Mouse (Mus musculus) layer of hippocampus, postnatal 10 days (tissue): ENCODE results near the gene Snupn. TPM values are rescaled to one million over a fixed set of nuclear protein-coding genes. Genes with fewer than 3 reads are reported as not detected.
"Not testable (repeated sequence)": the region's sequence is repeated elsewhere in the genome, so short reads cannot be mapped to it uniquely, and the experiment has no call there.

Source experiments
- DNase-seq, 2 experiments: peaks; one replicate each; pipeline ENCODE4 v3.0.0; 2021; ENCODE audit warnings: low spot score in 2 of 2
- long read RNA-seq: library from polyadenylated mRNA; stranded (forward); transcript quantifications from one replicate; pipeline ENCODE4 v2.0.0, GENCODE M21; 2023
- total RNA-seq, 2 experiments: library from RNA; stranded (reverse); gene quantifications; 2 replicates each; pipeline ENCODE4 v1.2.3; 2021

The Snupn gene
- total RNA-seq: 10 to 100 TPM; 18.6 to 18.7 TPM
- long read RNA-seq, transcript Snupn-201 (9 exons, 1,391 nt): major isoform, 18 of 21 reads
- long read RNA-seq, partial matches to known transcripts: 1 of 21 reads
- long read RNA-seq, other reads (novel, unspliced or antisense): 2 of 21 reads

DNA sequence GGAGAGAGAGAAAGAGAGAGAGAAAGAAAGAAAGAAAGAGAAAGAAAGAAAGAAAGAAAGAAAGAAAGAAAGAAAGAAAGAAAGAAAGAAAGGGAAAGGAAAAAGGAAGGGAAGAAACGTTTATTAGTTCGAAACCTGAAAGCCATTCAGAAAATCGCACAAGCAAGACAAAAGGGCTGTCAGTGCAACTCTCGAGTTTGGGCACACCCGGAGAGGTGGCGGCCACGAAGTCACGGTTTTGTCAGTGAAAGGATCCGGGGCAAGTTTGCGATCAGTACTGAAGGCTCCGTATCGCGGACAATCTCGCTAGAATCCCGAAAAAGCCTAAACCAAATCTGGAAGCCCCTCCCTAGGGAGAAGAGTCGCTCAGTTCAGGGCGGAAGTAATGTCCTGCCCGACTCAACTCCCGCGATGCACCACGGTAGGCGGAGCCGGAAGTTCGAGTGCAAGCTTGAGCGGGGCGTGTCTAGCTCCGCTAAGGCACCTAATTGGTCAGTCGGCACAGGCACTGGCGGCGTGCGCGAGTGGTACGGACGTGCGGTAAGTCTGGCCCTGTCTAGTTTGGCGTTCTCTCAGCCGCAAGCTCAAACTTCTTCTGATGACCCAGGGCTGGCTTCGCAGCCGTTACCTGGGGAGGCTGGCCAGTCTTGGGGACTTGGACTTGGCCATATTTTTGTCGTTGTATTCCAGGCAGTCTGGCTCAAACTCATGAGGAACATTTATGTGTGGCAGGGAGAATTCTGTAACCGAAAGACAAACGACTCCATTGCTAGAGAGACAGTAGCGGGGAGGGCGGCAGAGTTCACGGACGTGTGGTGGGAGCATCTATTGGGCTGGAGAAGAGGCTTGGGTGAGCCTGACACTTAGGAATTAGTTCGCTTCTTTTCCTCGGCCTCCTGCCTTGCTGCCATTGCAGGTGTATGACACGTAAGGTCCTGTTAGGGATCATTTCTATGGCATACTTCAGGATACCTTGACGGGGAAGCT, at the start of gene Snupn:
Gene Snupn, plus strand, starts transcription at position 465 of the 987 bp plus-strand sequence.
- peak; percentile 91 to 95 for DNase-seq

DNA sequence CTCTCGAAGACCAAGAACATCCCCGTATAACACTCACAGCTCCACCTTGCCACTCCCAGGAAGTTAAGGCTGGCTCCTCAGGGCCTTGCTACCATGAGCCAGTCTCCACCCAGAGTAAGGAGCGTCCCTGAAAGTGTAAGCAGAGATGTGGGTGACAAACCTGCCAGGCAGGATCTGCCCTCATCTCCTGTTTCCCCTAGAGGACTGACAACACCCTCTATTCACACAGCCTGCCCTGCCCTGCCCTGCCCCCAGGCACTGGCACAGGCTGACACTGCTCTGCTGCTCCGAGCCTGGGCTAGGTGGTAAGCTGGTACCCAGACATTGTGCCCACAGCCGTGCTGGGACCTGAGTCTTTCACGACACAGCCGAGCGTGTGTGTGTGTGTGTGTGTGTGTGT, 49.5 kb upstream of the Snupn start:
- DNase-seq: no peak

DNA sequence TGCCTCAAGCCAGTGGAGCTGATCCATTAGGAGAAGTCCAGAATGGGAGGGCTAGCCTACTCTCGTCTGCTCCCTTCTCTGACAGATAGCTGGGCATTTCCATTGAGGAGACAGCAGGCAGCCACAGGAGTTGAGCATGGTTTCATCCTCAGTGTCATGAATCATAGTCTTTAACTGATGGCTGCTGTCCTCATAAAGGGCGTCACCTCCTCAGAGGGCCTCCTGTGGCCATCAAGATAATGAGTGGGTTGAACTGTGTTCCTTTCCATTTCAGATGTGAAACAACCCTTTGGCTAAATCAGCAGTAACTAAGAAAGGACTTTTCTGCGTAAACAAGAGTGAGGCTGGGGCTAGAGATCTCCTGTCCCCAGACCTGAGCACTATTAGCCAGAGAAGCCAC, 47.0 kb upstream of the Snupn start:
- DNase-seq: no peak

DNA sequence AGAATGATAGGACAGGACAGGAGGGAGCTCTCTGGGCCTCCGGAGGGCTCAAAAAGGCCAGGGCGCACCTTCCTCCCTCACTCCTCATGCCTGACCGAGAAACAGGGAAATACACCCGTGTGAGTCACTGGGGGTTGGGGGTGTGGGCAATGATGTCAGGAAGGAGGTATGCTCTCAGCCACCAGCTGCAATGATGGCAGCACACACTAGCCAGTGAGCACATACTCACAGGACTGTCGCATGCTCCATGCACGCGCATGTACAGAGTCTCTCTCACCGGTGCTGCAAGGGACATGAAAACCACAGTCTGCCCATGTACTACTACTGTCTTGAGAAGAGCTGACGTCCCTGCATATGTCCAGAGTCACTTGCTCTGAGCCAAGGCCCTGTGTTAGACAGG, 43.1 kb upstream of the Snupn start:
- no peak for DNase-seq

DNA sequence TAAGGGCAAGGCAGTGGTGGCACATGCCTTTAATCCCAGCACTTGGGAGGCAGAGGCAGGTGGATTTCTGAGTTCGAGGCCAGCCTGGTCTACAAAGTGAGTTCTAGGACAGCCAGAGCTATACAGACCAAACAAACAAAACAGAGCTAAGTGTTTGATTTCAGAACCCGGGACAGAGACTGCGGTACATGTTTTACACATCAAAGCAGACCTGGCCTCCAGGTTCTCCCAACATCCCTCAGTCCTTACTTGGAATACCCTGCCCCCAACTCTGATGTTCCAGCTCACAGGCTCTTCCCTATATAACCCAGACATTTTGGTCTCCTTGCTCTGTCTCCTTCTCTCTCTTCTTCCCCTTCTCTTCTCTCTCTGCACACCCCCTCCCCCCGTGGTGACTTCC, 40.7 kb upstream of the Snupn start:
- not testable (repeated sequence) for DNase-seq

DNA sequence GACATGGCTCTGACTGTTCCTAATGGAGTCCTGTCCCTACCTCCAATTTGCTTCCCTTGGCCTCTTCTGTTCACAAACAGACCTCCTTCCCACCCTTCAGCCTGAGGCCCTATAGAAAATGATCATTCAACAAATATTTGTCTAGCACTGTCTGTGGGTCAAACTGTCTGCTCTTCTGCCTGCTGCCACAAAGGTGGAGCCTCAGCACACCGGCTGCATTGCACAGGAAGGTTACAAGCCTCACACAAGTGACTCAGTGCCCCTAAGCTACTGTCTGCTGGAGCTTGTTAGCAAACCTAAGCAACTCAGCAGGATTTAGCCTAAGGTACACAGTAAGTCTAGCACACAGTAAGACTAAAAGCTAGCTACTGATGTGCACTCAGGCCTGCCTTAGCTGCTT, 39.7 kb upstream of the Snupn start:
- DNase-seq: no peak

DNA sequence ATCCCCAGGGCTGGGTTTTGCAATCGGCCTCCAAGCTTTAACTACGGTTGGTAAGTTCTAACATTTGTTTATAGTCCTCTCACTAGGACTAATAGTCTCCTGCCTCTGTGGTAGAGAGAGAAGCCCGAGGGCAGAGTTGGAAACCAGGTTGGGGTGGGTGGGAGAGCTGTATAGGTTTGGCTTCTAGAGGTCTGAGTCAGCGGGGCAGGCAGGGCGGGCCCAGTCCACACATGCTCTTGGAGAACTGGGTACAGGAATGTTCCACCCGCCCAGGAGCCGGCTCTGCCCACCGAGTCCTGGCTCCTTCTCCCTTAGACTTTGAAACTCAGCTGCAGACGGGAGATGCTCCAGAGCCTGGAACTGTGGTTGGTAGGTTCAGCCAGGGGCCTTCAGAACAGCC, 36.7 kb upstream of the Snupn start:
- no peak for DNase-seq

DNA sequence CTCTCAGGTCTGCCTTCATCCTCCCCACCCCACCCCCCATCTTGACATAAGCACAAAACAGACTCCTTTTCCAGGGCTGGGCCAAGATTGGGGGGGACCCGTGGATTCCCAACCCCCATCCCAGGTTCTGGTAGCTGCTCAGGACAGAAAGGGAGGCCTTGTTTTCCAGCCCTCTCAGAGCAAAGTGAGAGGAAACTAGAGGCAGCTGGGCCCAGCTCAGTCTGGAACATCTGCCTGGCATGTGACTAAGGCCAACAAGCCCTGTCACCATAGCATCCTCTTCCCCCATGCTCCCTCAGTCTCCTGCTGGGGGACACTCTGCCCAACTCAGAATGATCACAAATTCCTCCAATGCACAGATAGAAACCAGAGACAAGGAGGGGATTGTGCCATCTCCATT, 35.6 kb upstream of the Snupn start:
- no peak for DNase-seq

DNA sequence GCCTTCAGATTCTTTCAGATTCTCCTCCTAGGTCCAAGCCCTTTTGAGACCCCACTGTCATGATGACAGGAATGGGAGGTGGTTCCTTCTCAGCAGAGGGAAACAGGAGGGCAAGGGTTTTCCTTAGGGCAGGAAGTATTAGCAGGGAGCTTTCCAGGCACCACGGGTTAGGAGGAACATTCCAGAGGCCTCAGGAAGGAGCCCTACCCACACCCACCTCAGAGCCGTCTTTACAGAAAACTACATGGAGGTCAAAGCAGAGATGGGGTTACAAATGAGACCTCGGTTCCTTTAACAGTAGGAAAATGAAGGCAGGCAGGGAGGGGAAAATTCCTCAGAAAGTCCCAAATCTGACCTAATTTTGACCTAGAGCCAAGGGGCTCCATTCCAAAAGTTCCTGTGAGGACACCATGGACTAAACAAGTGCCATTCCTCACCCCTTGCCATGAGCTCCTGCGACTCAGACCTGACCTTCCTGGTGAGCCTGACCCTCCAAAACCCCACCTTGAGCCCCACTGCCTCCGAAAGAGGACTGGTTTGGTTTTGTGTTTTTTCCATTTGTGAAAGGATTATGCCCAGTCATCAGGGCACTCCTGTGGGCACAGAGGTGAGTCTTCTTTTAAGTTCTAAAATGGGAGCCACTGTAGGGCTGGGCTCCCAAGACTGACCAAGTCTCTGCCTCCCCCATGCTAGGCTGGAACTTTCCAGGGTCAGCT, 34.8 kb upstream of the Snupn start:
- no peak for DNase-seq

DNA sequence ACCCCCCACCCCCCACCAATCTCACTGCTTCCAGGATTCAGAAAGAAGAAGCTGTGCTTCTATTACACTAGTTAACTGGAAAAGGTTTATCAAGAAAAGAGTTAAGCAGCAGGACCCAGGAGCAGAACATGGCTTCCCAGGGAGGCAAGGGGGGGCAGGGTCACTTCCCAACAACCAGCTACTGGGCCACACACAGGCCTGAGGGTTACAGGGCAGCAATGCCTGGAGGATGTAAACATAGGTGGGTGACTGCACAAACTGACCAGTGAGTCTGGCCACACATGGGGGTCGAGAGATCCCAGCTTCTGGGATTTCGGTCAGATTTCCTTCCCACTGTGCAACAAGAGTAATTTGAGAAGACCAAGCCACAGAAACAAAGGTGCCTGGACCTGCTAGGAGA, 33.5 kb upstream of the Snupn start:
- DNase-seq: no peak

DNA sequence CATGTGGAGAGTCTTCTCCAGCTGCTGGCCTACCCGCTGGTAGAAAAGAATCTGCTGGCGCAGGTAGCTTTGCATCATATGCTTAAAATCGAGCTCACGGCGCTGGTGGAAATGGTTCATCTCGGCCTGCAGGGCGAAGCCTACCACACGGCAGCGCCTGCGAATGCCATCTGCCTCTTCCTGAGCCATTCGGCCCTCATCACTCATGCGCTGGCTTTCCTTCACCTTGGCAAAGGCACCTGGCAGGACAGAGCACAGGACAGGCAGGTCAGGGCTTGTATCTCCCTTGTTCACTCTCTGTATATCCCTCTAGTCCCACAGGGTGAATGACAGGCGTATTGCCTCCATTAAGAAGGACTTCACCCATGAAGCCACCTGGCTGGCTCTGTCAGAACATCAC, 32.2 kb upstream of the Snupn start:
- no peak for DNase-seq

DNA sequence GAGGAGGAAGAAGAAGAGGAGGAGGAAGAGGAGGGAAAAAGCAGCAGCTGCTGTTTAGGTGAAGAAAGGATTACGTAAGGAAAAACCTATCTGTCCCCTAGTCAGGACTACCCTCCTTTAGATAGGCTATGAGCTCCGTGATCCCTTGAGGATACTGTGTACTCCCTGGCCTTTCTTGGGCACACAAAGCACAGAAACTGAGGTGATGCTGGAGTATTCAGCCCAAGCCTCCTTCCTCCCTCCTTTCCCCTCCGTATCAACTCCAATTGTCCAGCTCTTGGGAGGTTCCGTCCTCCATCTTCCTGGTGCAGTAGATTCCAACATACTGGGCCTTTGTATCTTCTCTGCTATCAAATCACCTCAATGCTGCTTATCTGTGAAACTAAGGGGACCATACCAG, 27.9 kb upstream of the Snupn start:
- no peak for DNase-seq

DNA sequence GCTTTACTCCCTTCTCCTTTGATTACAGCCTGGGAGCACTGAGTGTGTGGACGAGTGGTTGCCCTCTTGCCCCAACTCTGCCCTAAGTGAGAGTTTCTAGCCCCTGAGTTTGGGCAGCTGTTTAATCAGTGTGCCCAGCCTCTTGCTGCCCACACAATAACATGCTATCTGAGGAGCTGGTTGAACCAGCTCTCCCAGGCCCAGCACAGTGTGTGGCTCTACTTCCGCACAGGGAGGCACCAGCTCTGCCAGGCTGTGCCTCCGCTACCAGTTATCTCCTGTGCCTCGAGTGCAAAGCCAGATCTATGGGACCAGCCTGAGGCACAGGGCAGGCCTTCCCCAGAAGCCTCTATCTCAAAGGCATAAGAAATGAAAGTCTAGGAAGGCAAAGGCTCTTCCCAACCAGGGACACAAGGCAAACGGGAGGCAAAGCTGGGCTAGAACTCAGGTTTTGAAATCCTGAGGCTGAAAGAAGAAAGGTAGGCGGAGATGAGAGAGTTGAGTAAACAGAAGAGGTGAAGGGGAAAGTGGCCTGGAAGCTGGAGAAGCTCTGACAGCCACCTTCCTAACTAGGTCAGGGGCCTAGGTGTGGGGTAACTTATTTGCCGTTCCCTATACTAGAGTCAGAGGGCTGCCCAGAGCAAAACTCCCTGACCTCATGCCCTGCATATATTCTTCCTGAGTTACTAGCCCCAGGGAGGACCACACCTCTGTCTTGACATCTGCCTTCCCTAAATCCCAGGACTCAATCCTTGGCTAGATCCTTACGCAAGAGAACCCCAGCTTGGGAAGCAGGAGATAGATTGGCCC, 26.6 kb upstream of the Snupn start:
- no peak for DNase-seq

DNA sequence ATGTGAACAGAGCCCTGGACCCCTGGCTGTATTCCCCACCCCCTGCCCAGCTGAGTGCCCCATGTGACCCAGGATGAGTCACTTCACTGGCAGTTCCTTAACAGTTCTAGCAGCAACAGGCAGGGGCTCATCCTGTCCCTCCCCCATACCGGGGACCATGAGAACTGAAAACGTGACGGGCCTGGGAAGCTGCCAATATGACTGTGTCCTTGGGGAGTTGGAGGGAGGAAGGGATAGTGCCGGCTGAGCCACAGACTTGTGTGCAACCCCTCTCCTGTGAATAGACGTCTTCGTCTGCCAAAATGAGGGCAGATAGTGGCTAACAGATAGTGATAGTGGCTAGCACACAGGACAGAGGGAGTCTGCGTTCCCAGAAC, 26.0 kb upstream of the Snupn start:
- peak; percentile 55 to 61 for DNase-seq

DNA sequence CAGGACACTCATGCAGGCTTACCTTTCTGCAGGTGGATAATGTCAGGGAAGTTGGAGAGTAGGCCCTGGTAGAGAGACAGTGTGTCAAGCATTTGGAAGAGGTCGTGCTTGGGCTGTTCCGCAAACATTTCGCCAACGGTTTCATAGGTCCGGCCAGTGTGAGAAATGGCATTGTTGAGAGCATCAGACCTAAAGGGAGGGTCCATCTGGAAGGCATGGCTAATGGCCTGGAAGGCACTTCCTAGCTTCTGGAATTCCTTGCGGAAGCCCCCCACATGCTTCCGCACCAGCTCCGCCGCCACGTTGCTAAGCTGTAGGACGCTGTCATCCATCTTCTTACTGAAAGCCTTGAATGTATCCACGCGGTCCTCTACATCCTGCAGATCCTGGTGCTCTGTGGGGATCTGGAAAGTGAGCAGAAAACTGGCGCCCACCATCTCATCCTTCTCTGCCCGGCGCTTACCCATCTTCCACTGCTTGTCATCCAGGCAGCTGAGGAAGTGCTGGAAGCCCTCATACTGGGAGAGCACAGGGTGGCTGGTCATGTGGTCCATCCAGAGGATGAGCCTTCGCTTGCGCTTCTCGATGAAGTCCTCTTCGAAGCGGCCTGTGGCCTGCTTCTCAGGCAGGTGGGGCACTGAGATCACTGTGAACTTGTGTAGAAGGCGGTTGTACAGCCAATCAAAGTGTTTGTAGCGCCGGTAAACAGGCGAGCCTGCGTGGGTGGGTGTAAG, 25.2 kb upstream of the Snupn start:
- DNase-seq: no peak

DNA sequence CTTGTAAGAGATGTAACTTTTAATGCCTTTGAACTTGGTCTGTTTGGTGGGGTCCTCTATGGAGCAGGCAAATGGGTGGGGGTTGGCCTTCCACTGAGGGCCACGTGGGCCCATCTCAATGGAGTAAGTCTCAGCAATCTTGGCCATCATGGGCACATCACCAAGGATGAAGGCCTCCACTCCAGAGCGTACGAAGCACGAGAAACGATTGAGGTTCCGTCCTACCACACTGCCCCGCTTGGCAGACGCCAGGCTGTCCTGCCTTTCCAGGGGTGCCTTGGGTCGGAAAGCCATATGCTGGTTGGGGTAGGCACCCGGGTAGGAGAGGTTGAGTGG, 24.7 kb upstream of the Snupn start:
- DNase-seq: no peak

DNA sequence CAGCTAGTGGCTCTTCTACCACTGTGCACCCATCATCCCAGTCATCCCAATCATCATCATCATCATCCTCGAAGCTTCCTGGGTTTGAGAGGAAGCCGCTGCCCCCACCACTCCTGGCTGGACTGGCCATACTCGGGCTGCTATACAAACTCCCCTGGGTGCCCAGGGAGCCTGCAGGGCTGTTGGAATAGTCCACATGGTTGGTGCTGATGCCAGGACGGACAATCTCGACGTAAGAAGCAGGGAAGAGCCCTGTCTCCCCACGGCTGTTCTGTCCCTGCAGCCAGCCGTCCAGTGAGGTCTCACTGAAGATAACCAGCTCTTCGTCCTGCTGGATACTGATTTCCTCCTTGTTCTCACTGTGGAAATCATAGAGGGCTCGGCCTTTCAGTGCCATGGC, 24.3 kb upstream of the Snupn start:
- no peak for DNase-seq

DNA sequence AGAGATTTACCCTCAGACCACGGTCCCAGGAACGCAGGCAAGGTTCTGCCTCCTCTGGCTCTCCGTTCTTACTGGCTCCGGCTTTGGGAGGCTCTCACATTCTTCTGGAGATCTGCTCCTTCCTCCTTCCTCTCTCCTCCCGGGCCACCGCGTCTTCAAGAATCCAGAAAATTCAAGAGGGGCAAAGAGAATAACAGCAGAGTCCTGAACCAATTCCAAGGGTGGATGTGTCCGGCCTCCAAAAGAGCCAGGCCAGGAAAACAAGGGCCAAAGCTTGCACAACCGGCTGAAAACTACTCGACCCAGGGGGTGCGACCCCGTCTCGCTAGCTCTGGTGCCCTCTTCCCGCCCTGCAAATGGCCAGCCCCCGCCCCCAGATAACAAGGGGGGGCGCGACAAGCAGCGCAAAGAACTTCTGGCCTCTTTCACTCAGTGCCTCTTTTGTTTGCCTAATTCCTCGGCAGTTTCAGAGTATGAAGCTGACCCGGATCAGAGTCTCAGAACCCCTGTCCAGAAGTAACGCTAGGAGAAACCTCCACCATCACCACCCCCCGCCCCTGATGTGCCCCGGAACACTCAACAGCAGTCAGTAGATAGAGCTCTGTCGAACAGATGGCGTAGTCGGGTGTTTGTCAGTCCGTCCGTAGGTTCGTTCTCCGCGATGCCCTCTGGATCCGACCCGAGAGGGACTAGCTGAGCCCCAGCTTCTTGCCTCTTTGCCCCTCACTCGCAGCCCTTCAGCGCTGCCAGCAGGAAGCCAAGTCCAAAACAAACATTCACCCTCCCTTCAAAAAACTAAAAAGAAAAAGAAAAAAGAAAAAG, 23.3 kb upstream of the Snupn start:
- peak in 1 of 2 experiments; percentile 29 for DNase-seq

DNA sequence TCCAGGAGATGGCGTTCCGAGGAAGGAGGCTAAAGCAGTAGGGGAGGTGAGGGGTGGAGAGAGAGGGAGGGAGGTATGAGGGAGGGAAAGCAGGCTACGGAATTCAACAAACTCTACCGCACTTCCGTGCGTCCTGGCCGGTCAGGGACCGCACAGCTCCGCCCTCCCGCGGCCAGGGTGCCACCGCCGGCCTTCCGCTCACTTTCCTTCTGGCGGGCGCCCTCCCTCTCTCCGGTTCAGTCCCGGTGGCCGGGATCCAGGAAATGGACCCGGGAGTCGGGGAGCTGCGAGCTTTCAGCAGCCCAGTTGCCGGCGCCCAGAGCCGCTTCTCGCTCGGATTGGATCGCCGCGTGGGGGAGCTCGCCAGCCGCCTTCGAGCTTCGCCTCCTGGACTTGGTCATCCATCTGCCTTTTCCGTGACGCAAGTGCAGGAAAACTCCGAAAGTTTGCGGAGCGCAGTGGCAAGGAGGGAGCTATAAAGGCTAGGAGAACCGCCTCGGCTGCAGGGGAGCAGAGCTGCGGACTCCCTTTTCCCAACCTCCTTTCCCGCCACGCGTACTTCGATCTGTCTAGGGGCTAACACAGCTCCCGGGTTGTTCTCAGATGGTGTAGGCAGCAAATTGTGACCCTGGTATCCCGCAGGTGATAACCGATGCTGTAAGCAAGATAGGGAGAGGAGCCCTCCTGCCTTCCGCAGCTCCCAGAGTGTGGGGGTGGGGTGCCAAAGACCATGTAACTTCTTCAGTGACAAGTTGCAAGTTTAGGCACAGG, 22.5 kb upstream of the Snupn start, which contains the start of gene Snx33:
Gene Snx33, minus strand, starts transcription at position 331 of the 771 bp plus-strand sequence.
- DNase-seq: peak; percentile 89 to 91
